Mouse (Mus musculus): ENCODE measurements around the gene Maco1.
"Not testable (repeated sequence)": the region's sequence is repeated elsewhere in the genome, so short reads cannot be mapped to it uniquely, and the experiment has no call there.

The Maco1 gene

GRCm38 (mm10) chr4:134813406-134814228 is 39.5 kb downstream of the Maco1 start:
- no peak for DNase-seq (ENCODE audit: low spot score)

- peak; percentile 64 for DNase-seq (ENCODE audit: low spot score)
Observed at GRCm38 (mm10) chr4:134804765-134805164, 48.4 kb downstream of the Maco1 start.

- DNase-seq (ENCODE audit: low spot score): no peak
Observed at GRCm38 (mm10) chr4:134802765-134803164, 50.4 kb downstream of the Maco1 start.

- no peak for DNase-seq (ENCODE audit: low spot score)
Observed at GRCm38 (mm10) chr4:134802155-134802554, 51.0 kb downstream of the Maco1 start.

GRCm38 (mm10) chr4:134800693-134801092 is 52.5 kb downstream of the Maco1 start:
- no peak for DNase-seq (ENCODE audit: low spot score)

- DNase-seq (ENCODE audit: low spot score): no peak
Observed at GRCm38 (mm10) chr4:134800098-134800497, 53.0 kb downstream of the Maco1 start.

- peak; percentile 41 for DNase-seq (ENCODE audit: low spot score)
Observed at GRCm38 (mm10) chr4:134799272-134799671, 53.9 kb downstream of the Maco1 start.

GRCm38 (mm10) chr4:134798861-134799260 is 54.3 kb downstream of the Maco1 start:
- DNase-seq (ENCODE audit: low spot score): no peak

GRCm38 (mm10) chr4:134797621-134798020 is 55.5 kb downstream of the Maco1 start:
- DNase-seq (ENCODE audit: low spot score): no peak

GRCm38 (mm10) chr4:134796581-134797361 is 56.4 kb downstream of the Maco1 start:
- no peak for DNase-seq (ENCODE audit: low spot score)

- DNase-seq (ENCODE audit: low spot score): no peak
Observed at GRCm38 (mm10) chr4:134795819-134796485, 57.2 kb downstream of the Maco1 start.

- DNase-seq (ENCODE audit: low spot score): not testable (repeated sequence)
Observed at GRCm38 (mm10) chr4:134794959-134795358, 58.2 kb downstream of the Maco1 start.

GRCm38 (mm10) chr4:134793213-134793956 is 59.8 kb downstream of the Maco1 start:
- no peak for DNase-seq (ENCODE audit: low spot score)

GRCm38 (mm10) chr4:134791731-134792130 is 61.4 kb downstream of the Maco1 start:
- DNase-seq (ENCODE audit: low spot score): no peak

- no peak for DNase-seq (ENCODE audit: low spot score)
Observed at GRCm38 (mm10) chr4:134786946-134787345, 66.2 kb downstream of the Maco1 start.

GRCm38 (mm10) chr4:134784701-134785100 is 68.4 kb downstream of the Maco1 start:
- no peak for DNase-seq (ENCODE audit: low spot score)

GRCm38 (mm10) chr4:134779136-134779934 is 73.8 kb downstream of the Maco1 start:
- no peak for DNase-seq (ENCODE audit: low spot score)

GRCm38 (mm10) chr4:134776246-134776645 is 76.9 kb downstream of the Maco1 start:
- DNase-seq (ENCODE audit: low spot score): no peak

GRCm38 (mm10) chr4:134775234-134775944 is 77.8 kb downstream of the Maco1 start:
- DNase-seq (ENCODE audit: low spot score): no peak

- no peak for DNase-seq (ENCODE audit: low spot score)
Observed at GRCm38 (mm10) chr4:134774126-134774525, 79.0 kb downstream of the Maco1 start.

All from testis, postnatal 14 days (tissue).